Mouse (Mus musculus) midbrain, embryonic 11.5 days (tissue): ENCODE results near the gene Cadm4. TPM values are rescaled to one million over a fixed set of nuclear protein-coding genes. Genes with fewer than 3 reads are reported as not detected.

Experiments
- ATAC-seq: fragments of 200-750 bp; cut with Nextera tagmentation; 2 replicates; pipeline ENCODE4 v1.8.0; 2017; ENCODE audit warnings: moderate TSS enrichment, moderate library complexity; ENCODE audit not compliant: low FRiP score
- DNase-seq: peaks from one replicate; pipeline ENCODE4 v3.0.0; 2015; ENCODE audit warnings: low spot score; ENCODE audit errors: missing footprints
- H3K27ac ChIP-seq: fragments of 300-500 bp; sonication (generic); 2 replicates; pipeline ENCODE4 v1.5.1; 2014; ENCODE audit warnings: low read depth, low read length
- H3K27me3 ChIP-seq: fragments of 300-500 bp; sonication (generic); 2 replicates; pipeline ENCODE4 v1.6.1; 2014; ENCODE audit warnings: mild to moderate bottlenecking, low read length, moderate library complexity, mixed read lengths; ENCODE audit not compliant: control insufficient read depth, insufficient read depth
- H3K36me3 ChIP-seq: fragments of 300-500 bp; sonication (generic); 2 replicates; pipeline ENCODE4 v1.6.1; 2014; ENCODE audit warnings: mild to moderate bottlenecking, low read length, moderate library complexity, mixed read lengths; ENCODE audit not compliant: control insufficient read depth, insufficient read depth
- H3K4me1 ChIP-seq: fragments of 300-500 bp; sonication (generic); 2 replicates; pipeline ENCODE4 v1.6.1; 2014; ENCODE audit warnings: low read length; ENCODE audit not compliant: control insufficient read depth, insufficient read depth
- H3K4me2 ChIP-seq: fragments of 300-500 bp; sonication (generic); 2 replicates; pipeline ENCODE4 v1.6.1; 2014; ENCODE audit warnings: mild to moderate bottlenecking, moderate library complexity
- H3K4me3 ChIP-seq: fragments of 300-500 bp; sonication (generic); 2 replicates; pipeline ENCODE4 v1.5.1; 2014; ENCODE audit warnings: low read depth, low read length
- H3K9ac ChIP-seq: fragments of 300-500 bp; sonication (generic); 2 replicates; pipeline ENCODE4 v1.6.1; 2014; ENCODE audit warnings: low read length
- H3K9me3 ChIP-seq: fragments of 300-500 bp; sonication (generic); 2 replicates; pipeline ENCODE4 v1.6.1; 2016; ENCODE audit warnings: low read length; ENCODE audit not compliant: control insufficient read depth
- WGBS: fragments of 180-500 bp; shearing (Covaris S2); extraction: QIAGEN DNeasy Blood & Tissue Kit; methylation state at CpG from one replicate; pipeline ENCODE4 v1.1.7; 2014; 5-methylcytosine and 5-hydroxymethylcytosine counted together
- polyA plus RNA-seq: library from polyadenylated mRNA; unstranded; fragments of >200 nt; fragmentation: Nextera tagmentation; extraction: Ambion mirVana; gene quantifications from 2 replicates; pipeline ENCODE4 v1.2.1, GENCODE M21; 2014

Gene Cadm4
- polyA plus RNA-seq, 1 experiment from 2014 or later = 6.6 TPM

DNA sequence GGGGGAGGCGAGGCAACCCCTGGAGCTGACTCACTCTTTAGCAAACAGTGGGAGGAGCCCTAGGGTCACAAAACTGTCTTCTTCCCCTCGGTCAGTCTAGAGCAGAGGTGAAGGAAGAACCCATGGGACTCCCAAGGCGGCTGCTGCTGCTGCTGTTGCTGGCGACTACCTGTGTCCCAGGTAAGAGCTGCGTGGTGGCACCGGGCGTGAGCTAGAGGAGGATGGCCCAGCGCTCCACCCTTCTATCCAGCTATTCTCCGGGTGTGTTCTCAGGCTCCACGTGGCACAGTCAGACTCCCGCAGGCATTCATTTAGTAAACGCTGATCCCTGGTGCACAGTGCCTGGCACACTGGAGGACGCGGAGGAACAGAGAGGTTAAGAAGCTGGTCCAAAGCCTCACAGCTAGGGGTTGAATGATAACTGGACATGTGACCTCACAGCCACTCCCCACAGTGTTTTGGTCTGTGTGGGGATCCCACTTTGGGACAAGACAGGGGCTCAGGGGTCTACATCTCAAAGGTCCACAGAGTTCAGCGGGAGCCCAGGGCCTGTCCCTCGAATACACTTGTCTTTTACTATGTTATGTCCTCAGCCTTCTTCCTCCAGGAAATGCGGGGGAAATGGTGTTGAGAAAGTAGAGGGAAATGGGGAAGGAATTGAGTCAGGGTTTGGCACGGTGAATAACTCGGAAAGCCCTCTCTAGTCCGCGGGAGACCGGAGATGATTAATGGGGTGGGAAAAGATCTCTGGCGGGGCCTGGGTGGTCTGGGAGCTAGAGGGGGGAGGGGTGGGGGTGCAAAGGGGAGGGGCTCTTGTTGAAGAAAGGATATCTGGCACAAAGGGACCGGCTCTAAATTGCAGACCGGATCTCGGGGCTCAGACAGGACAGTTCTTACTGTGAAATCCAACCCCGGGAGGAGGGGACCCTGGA lies 19.2 kb upstream of the Cadm4 start, which contains the start of gene Plaur:
Gene Plaur, plus strand, starts transcription at position 97 of the 932 bp plus-strand sequence.
- H3K27me3 ChIP-seq = no peaks in the 10 kb centered on the region
- no peak within 1 kb of the TSS for H3K27ac ChIP-seq
- ATAC-seq = peak; percentile 56; the same call in 1 of the 2 replicates
- H3K36me3 ChIP-seq = no peaks in the 10 kb centered on the region
- no peak within 1 kb of the TSS for H3K4me3 ChIP-seq
- 0 out of 2 replicates have a peak within 1 kb of the TSS, but pooled peaks have one; percentile 23 for H3K4me2 ChIP-seq
- H3K9me3 ChIP-seq = no peaks in the 10 kb centered on the region
- WGBS = 12% methylated on average over 27 of the region's 27 CpGs
- H3K9ac ChIP-seq = 0 out of 2 replicates have a peak within 1 kb of the TSS, but pooled peaks have one; percentile 1
- DNase-seq = peak; percentile 89
- 0 out of 2 replicates have a peak, but pooled peaks cover 2% of the 10 kb centered on the region for H3K4me1 ChIP-seq

DNA sequence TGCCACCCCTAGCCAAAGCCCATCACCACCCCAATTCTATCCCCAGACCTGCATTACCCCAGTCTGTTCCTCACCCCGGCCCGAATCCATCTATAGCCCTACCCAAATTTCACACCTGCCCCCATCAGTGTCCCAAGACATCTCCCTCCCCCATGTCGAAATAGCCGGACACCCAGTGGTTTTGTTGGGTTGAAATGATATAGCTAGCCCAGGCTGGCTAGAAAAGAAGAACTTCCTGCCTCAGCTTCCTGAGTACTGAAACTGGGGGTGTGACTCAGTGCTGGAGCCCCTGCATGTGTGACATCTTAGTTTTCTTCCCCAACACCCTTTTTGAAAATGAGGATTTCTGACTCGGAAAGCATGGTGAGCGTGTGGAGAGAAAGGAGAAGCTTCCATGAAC lies 15.0 kb upstream of the Cadm4 start:
- H3K27me3 ChIP-seq = no peaks in the 10 kb centered on the region
- no peak overlapping the region for H3K9ac ChIP-seq
- DNase-seq (no peak), ATAC-seq (no peak)
- no peak overlapping the region for H3K4me3 ChIP-seq
- H3K36me3 ChIP-seq = no peaks in the 10 kb centered on the region
- 90% methylated on average over 6 of the region's 6 CpGs for WGBS
- 0 out of 2 replicates have a peak, but pooled peaks cover 2% of the 10 kb centered on the region for H3K4me1 ChIP-seq
- H3K4me2 ChIP-seq = no peak overlapping the region
- H3K9me3 ChIP-seq = no peaks in the 10 kb centered on the region
- no peak overlapping the region for H3K27ac ChIP-seq

DNA sequence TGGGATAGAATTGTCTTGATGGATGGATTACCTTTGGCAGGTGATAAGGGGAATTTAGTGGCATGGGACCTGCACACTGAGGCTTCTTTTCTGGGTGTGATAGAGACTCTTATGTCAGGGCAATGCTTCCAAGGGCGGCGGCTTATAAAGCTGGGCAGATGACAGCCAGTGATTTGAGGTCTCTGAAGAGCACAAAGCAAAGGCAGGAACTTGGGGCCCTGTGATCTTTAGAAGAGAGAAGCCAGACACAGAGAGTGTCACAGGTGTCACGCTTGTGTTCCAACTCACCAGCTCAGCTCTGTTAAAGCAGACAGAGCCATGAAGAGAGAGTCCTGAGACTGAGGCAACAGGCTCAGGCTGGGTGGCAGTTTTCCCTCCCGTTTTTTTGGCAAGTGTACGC lies 13.9 kb upstream of the Cadm4 start:
- Histone ChIP-seq H3K4me2 (no peak overlapping the region), H3K4me1 (0 out of 2 replicates have a peak, but pooled peaks cover 2% of the 10 kb centered on the region), H3K9ac (no peak overlapping the region), H3K27ac (no peak overlapping the region), H3K4me3 (no peak overlapping the region), H3K27me3 (no peaks in the 10 kb centered on the region), H3K36me3 (no peaks in the 10 kb centered on the region), H3K9me3 (no peaks in the 10 kb centered on the region)
- 79% methylated on average over 5 of the region's 5 CpGs for WGBS
- no peak for ATAC-seq
- DNase-seq = no peak

DNA sequence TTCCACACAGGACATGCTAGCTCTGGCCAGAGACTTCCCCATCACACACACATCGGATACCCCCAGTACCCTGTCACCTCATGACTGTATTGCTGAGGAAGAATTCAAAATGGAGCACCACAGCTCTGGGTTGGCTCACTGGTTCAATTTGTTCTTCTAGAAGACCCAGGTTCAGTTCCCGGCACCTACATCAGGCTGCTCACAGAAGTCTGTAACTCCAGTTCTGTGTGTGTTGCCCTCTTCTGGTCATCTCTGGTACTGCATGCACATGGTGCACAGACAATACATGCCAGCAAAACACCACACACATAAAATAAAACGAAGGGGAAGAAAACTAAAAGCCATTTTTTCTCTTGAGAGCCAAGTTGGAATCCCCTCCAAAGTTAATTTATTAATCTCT lies 12.7 kb upstream of the Cadm4 start:
- WGBS = 81% methylated on average over 3 of the region's 3 CpGs
- no peaks in the 10 kb centered on the region for H3K36me3 ChIP-seq
- no peak for ATAC-seq
- no peak overlapping the region for H3K9ac ChIP-seq
- H3K27ac ChIP-seq = no peak overlapping the region
- H3K27me3 ChIP-seq = no peaks in the 10 kb centered on the region
- H3K9me3 ChIP-seq = no peaks in the 10 kb centered on the region
- H3K4me3 ChIP-seq = no peak overlapping the region
- DNase-seq = peak; percentile 85
- no peaks in the 10 kb centered on the region for H3K4me1 ChIP-seq
- H3K4me2 ChIP-seq = no peak overlapping the region

DNA sequence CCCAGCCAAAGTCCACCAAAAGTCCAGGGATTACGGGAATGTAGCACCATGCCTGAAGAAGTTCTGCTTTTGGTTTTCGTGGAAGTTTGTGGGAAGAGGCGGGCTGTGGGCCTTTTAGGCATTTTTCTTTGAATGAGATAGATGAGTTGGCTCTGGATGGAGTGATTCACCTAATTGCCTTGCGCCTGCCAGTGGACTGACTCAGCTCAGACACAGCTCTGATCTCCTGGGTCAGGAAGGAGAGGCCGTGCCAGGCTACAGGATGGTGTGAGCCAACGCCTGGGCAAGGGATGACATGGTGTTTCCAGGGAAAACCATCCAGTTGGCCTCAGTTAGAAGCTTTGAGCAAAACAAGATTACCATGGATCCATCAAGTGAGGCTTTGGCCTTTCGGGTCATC lies 11.5 kb upstream of the Cadm4 start:
- no peak overlapping the region for H3K9ac ChIP-seq
- WGBS = 93% methylated on average over 7 of the region's 7 CpGs

DNA sequence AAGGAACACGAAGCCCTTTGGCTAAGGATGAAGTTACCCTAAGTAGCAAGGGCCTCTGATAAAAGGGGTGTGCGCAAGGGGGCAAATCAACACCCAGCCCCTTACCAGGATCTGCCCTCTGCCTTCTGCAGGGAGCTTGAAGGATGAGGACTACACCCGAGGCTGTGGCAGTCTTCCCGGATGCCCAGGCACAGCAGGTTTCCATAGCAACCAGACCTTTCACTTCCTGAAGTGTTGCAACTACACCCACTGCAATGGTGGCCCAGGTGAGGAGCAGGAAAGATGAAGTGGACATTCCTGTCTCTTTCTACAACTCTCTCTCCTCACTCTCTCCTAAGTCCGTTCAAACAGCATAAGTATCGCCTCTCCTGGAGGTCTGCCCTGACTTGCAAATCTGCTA lies 9.4 kb upstream of the Cadm4 start:
- Histone ChIP-seq H3K36me3 (no peaks in the 10 kb centered on the region), H3K9ac (no peak overlapping the region), H3K9me3 (no peaks in the 10 kb centered on the region), H3K4me1 (no peaks in the 10 kb centered on the region), H3K4me2 (no peak overlapping the region), H3K27ac (no peak overlapping the region), H3K27me3 (no peaks in the 10 kb centered on the region), H3K4me3 (no peak overlapping the region)
- DNase-seq (peak; percentile 54), ATAC-seq (no peak)
- 90% methylated on average over 6 of the region's 6 CpGs for WGBS

More for the DNA sequence above, 11.5 kb upstream of the Cadm4 start:
- Histone ChIP-seq H3K27me3 (no peaks in the 10 kb centered on the region), H3K27ac (no peak overlapping the region), H3K9me3 (no peaks in the 10 kb centered on the region), H3K4me3 (no peak overlapping the region), H3K36me3 (no peaks in the 10 kb centered on the region), H3K4me2 (no peak overlapping the region), H3K4me1 (no peaks in the 10 kb centered on the region)
- ATAC-seq (no peak), DNase-seq (peak; percentile 37)

DNA sequence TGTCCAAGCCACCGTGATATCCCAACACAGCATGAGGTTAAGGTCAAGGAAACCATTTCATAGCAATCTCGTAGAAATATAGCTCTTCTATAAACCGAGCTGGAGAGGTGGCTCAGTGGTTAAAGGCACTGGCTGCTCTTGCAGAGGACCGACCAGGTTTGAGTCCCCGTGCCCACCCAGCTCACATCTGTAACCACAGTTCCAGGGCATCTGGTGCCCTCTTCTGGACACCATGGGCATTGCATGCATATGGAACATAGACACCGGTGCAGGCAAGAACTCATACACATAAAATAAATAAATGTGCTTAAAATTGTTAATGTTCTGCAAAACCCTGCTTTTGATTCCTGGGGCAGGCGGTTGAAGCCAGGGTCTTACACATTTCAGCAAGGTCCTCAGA lies 8.9 kb upstream of the Cadm4 start:
- Histone ChIP-seq H3K27me3 (no peaks in the 10 kb centered on the region), H3K4me1 (no peaks in the 10 kb centered on the region), H3K27ac (no peak overlapping the region), H3K36me3 (no peaks in the 10 kb centered on the region), H3K4me2 (no peak overlapping the region), H3K4me3 (no peak overlapping the region), H3K9me3 (no peaks in the 10 kb centered on the region), H3K9ac (no peak overlapping the region)
- 74% methylated on average over 7 of the region's 7 CpGs for WGBS
- ATAC-seq (peak; percentile 27; the same call in 1 of the 2 replicates), DNase-seq (peak; percentile 88)

- Histone ChIP-seq H3K4me1 (no peaks in the 10 kb centered on the region), H3K9me3 (no peaks in the 10 kb centered on the region)
- 52% methylated on average over 10 of the region's 10 CpGs for WGBS
Observed at GRCm38 (mm10) chr7:24473913-24474529, 7.8 kb upstream of the Cadm4 start.

More at GRCm38 (mm10) chr7:24473913-24474529, 7.8 kb upstream of the Cadm4 start:
- no peaks in the 10 kb centered on the region for H3K27me3 ChIP-seq
- no peak overlapping the region for H3K4me3 ChIP-seq
- no peak overlapping the region for H3K4me2 ChIP-seq
- no peak overlapping the region for H3K9ac ChIP-seq
- DNase-seq (peak; percentile 92), ATAC-seq (peak; percentile 69)
- H3K27ac ChIP-seq = no peak overlapping the region
- no peaks in the 10 kb centered on the region for H3K36me3 ChIP-seq
